Mouse (Mus musculus) B cell, adult (primary cell): ENCODE measurements around the gene Cyp2c70. TPM values are rescaled to one million over a fixed set of nuclear protein-coding genes. Genes with fewer than 3 reads are reported as not detected.

Source experiments
- total RNA-seq: library from RNA; stranded (reverse); gene quantifications from 4 replicates; pipeline ENCODE4 v1.2.4, GENCODE M21; 2023; ENCODE audit not compliant: inconsistent age

Cyp2c70 gene
- not detected in 4 replicates for total RNA-seq

GRCm38 (mm10) chr19:40187160-40187559 lies at the start of gene Cyp2c70:
Gene Cyp2c70, minus strand, starts transcription at chr19:40187333.

Other genes starting within 250 kb of the Cyp2c70 start
- gene Cyp2c37, start 194.9 kb downstream of the Cyp2c70 start, total RNA-seq: not detected in 4 replicates
- gene Cyp2c54, start 113.5 kb downstream of the Cyp2c70 start, total RNA-seq: not detected in 4 replicates
- not detected in 4 replicates for gene Cyp2c50, start 97.6 kb downstream of the Cyp2c70 start, total RNA-seq
- 19.7 to 30.7 TPM (median 25.7 TPM) in 4 replicates for gene Pdlim1, start 84.5 kb upstream of the Cyp2c70 start, total RNA-seq